Mouse (Mus musculus): Measurements from ENCODE around the gene Gm49369.
"Not testable (repeated sequence)": the region's sequence is repeated elsewhere in the genome, so short reads cannot be mapped to it uniquely, and the experiment has no call there.

Gm49369 gene

DNA sequence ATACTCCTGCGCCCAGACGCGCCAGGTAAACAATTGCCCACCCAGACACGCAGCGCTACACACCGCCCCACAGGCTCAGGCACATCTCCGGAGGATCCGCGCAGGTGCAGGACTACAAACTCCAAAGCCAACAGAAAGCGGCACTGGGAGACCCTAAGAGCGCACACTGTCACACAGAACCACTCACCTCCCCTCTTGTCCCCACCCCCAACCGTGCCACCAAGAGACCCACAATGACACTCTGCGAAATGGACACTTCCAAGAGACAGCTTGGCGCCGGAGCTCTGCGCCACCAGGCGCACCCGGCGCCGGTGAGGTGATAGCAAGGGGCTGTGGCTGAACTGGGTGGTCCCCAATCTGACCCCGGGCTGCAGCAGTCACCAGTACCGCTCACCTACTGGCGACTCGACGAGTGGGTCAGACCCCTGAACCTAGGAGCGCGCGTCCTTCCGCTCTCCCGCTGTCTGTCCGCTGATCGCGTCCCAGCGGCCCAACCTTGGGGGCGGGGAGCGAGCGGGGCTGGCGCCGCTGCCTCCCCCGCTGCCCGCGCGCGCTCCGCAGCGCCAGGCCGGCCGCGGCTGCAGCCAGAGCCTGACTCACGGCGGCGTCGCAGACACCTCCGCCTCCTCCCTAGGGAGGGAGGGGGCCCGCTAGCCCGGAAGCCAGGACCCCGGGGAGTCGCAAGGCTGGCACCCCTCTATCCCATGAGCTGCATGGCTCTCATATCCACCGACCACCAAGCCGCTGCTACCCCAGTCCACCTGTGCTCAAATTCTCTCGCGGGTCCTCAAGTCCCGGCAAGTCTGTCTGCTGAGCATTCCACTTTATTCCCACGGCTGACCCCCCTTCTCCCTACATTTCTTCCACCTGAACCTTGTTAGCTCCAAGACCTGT is 10.5 kb downstream of the Gm49369 start:
- peak; percentile 41 for DNase-seq (ENCODE audit: low spot score)

DNA sequence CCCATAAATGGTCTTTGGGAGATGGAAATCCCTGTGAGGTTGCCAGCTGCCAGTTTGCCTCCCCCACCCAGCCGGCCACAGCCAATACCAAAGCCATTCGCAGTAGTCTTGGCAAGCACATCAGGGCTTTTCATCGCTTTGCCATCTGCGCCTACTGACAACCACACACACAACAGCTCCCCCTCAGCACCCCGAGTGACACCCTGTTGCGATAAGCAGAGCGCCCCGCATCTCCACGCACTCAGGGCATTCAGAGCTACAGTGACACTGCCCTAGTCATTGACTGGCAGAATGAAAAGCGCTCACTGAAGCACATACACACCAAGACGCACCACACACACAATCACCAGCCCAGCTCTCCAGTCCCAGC is 11.1 kb downstream of the Gm49369 start:
- DNase-seq (ENCODE audit: low spot score): no peak

DNA sequence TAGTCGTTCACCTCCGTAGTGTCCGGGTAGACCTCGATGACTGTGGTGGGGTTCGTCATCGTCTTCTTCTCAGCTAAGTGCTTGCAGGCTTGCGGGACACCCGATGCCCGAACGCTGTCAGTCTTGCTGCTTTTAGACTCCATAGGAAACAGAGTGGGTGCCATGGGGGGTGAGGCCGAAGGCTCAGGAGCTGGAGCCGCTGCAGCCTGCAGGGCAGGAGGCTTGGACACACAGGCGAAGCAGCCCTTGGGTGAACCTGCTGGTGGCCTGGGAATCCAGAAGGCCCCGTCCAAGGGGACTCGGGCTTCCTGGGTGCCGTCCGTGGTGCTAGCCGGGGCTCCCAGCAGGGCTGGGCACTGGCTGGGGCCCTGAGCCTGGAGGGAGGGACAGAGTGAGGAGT is 11.5 kb downstream of the Gm49369 start:
- DNase-seq (ENCODE audit: low spot score): no peak

DNA sequence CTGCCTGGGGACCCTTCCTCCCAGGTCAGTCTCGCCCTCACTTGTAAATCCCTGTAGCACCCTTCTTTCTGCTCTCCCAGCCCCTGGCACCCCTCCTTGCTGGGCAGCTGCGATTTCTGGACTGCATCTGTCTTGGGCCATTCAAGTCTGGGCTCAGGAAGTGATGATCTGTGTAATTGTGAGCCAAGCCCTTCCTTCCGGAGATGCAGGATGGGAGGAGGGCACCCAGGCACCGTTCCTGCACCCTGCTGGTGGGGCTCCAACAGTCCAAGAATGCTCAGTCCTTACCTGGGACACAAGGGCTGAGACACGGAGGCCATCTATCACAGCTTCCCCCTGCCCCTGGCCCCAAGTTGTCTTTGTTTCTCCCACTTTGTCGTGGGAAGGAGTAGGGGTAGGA is 12.6 kb downstream of the Gm49369 start:
- no peak for DNase-seq (ENCODE audit: low spot score)

DNA sequence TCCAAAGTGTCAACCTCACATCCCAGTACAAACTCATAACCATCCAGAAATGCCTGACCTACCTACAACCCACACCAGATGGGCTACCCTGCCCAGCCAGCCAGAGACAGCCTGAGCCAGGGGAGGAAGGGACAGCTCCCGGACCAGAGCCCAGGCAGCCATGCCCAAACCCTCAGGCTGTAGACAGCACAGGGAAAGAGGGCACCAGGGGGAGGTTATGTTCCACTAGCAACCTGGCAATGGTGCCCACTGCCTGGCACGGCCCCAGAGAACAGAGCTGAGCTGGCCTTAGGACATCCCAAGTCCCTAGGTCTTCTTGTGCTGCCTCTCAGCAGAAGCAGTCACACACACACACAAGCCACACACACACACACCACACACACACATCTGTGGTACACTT is 13.6 kb downstream of the Gm49369 start:
- DNase-seq (ENCODE audit: low spot score): no peak

DNA sequence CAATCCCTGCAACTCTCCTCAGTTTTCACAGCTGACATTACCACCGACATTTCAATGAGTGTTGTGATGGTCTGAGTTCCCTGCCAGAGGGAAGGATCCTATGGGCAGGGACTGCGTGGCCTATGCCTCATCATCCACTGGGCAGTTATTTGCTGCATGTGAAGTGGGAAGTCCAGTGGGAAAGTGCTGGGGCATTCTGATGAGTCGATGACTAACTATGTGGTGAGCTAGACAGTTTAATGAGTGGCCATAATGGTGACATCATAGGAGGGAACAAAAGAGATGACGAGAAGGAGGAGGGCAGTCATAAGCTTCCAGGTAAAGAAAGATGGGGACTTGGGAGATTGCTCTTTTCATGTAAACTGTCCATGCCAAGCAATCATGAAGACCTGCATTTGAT is 19.4 kb downstream of the Gm49369 start:
- no peak for DNase-seq (ENCODE audit: low spot score)

DNA sequence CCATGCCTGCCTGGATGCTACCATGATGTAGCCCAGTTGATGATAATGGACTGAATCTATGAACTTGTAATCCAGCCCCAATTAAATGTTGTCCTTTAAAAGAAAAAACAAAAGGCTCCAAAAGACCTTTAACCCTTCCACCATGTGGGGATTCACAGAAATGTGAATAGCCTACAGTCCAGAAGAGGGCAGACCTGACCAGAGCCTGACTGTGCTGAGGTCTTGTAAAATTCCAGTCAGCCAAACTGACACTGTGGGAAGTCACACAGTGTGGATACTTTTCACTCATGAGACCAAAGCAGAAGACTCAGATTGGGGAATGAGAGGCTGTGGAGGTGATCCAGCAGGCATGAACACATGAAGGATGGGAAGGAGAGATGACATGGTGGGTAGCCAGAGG is 21.7 kb downstream of the Gm49369 start:
- no peak for DNase-seq (ENCODE audit: low spot score)

DNA sequence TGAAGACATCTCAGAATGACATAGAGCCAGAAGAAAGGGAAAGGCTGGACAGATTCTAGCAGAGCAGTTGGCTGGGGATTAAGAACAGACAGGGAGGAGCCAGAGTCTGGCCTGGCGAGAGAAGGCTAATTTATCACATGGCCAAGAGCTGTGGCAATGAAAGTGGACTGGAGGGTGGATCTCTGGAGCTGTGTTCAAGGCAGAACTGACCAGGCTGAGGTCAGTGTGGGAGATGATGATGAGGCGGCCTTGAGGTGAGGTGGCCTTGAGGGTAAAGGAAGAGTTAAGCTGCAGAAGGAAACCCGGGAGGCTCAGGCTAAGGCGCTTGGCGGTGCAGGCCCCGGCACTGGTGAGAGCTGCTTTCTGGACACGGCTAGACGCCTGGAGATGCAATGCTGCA is 23.3 kb downstream of the Gm49369 start:
- no peak for DNase-seq (ENCODE audit: low spot score)

DNA sequence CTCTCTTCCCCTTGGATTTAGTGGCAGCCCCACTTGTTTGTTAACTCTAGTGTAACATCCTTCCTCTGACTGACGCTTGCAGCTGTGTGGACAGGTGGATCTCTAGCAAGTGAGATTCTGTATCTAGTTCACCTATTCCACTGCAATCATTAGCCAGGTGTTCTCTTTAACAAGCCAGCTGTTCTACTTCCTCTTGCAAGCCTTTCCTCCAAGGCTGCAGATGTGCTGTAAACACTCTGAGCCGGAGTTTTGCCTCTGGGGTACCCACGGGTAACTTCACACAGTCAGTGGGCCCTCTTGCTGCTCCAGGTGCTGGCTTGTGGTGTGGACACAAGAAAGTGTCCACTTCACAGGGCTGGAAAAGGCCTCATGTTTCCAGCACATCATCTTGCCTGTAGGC is 24.9 kb downstream of the Gm49369 start:
- no peak for DNase-seq (ENCODE audit: low spot score)

DNA sequence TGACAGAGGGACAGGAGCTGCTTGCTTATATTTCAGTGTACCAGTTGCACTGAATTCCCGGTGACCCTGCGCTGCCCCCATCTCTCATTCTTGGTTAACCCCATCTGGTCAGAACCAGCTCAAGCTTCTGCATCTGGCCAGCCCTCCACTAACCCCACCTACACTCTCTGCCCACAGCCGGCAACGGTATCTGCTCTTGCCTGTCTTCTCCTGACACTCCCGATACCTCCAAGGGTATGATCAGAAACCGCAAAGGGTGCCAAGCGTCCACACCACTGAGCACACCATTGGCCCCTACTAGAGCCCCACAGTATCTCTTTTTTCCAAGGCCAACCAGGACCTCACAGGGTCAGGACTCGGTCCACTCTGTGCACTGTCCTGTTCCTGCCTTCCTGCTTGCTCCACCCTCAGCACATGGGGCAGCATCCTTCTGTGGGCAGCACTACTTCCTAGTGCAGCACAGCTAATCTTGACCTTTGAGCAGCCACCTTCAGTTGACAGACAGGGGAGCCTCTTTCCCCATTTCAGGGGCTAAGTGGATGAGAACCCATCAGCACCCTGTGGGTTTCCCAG is 27.7 kb downstream of the Gm49369 start:
- no peak for DNase-seq (ENCODE audit: low spot score)

DNA sequence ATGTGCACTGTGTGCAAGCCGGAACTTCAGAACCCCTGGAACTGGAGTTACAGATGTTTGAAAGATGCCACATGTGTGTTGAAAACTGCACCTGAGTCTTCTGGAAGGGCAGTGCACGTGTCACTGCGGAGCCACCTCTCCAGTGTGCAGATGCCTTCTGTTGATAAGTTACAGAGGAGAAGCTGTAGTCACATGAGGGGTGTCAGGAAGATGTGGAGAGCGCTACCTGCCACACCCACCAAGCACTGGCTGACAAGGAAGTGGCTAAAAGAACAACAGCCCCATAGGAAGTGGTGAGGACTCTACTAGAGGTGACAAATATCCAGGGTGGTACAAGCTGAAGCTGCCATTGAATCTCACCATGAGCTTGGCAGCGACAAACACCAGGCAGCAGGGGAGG is 28.6 kb downstream of the Gm49369 start:
- no peak for DNase-seq (ENCODE audit: low spot score)

DNA sequence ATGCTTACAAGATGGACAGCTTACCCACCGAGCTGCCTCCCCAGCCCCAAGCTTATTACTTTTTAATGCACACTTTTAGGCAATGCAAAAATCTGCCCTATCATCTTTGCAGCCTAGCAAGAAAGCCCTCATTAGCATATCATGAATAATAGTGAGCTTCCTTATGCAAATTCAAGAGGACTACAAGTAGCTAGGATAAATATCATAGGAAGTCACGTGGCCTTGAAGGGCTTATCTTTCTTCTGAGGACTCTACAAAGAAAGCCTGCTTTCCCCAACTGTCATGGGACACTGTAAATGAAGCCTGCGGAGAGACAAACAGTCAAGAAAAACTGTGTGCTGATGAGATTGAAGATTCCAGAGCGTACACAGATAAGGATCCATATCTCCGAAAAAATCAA is 30.9 kb downstream of the Gm49369 start:
- no peak for DNase-seq (ENCODE audit: low spot score)

DNA sequence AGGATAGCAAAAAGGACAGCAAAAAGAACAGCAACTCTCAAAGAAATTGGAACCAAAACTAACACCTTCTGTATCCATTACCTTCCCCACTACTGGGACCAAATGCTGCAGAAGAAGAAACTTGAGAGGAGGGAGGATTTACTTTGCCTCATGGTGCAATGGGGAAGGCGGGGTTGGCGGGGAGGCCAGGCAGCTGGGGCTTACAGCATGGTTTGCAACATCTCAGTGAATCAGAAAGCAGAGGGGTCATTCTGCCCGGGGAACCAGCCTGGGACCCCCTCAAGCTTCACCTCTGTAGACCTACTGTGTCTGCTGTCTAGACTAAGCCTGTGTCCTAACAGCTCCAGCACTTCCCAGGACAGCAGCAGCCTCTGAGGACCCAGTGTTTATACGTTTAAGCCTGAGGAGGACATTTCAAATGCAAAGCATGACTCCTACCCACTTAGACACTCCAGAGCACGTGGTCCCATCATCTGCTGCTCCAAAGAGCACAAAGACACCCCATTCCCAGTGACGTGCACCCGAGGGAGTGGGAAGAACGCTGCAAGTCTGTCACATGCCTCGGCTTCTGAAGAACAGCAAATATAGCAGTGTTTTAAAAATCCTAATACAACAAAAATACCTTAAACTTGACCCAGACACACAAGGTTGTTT is 33.0 kb downstream of the Gm49369 start:
- DNase-seq (ENCODE audit: low spot score): no peak

DNA sequence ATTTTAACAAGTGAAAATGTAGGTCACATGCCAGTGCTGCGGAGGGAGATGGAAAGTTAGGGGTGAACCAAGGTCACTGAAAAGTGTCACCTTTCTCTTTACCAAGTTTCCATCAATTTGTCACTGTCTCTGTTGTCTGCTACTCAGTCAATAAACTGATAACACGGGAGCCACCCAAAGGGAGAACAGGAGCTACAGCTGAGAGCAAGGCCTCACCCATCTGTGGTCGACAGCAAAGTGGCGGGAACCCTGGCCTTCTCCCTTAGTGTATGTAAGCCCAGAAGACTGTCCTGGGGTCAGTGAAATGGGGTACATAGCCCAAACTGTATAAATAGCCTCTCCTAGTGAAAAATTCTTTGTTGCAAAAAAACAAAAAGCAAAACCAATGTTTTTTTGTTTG is 34.9 kb downstream of the Gm49369 start:
- DNase-seq (ENCODE audit: low spot score): no peak

DNA sequence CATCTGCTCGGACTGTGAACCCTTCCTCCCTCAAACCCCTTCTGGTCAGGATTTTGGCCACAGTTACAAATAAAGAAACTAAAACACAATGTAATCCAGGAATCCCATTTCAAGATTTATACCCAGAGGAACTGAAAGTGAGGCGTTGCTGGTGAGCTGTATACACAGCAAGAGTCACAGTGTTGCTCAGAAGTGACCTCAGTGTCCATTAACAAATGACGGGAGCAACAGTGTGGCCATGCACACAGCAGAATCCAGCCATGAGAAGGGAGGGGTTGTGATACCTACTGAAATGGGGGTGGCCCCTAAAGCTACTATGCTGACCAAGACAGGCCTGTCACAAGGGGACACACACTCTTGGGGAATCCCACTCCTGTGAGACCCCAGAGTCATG is 40.2 kb downstream of the Gm49369 start:
- no peak for DNase-seq (ENCODE audit: low spot score)

DNA sequence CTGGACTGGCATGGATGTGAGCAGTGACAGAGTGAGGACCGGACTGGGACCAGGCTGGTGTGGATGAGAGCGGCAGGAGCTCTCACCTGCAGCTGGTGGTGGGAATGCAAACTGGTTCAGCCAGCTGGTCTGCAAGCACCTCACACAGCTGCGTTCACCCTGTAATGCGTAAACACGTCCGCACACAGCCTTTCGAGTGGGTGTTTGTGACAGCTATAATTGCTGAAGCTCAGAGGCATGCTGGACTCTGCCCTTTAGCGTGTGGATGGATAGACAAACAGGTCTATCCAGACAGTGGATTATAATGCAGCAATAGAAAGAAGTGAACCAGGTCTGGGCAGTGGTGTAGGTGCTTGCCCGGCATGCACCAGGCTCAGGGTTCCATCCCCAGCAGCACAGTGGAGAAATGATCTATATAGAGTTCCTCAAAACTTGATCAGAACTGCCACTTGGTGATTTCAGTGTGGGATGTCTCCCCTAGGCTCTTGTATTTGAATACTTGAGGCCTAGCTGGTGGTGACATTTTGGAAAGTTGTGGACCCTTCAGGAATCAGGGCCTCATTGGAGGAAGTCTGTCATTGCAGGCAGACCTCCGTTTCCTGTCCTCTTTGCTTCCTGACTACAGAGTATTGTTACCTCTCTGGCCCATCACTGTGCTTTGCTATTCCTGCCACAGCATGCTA is 40.8 kb downstream of the Gm49369 start:
- DNase-seq (ENCODE audit: low spot score): no peak

DNA sequence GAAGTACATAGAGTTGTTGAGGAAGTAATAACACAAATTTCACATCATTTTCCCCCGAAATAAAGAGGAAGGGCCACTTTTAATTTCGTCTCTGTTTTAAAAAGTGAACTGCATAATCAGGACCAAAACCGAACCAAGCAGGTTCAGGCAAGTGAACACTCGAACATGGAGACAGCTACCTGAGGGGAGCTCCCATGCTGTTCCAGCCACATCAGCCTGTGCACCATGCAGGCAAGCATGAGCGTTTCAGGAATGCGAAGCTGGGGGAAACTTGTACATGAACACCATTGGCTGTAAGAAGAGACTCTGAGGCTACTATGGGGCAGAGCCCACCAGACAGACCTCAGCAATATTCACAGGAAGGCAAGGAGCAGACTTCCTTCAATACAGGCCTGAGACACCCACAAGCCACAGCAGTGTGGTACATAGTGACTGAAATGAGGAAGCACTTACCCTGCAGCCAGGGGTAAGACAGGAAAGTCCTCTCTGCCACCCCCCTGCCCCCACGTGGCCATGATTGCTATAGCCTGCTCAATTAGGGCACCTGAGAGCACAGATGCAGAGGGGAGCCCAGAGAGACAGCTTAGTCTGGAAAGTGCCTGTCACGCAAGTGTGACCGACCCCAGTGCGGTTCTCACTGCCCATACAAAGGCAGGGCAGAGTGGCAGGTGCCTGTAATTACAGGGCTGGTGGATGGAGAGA is 42.0 kb downstream of the Gm49369 start:
- no peak for DNase-seq (ENCODE audit: low spot score)

DNA sequence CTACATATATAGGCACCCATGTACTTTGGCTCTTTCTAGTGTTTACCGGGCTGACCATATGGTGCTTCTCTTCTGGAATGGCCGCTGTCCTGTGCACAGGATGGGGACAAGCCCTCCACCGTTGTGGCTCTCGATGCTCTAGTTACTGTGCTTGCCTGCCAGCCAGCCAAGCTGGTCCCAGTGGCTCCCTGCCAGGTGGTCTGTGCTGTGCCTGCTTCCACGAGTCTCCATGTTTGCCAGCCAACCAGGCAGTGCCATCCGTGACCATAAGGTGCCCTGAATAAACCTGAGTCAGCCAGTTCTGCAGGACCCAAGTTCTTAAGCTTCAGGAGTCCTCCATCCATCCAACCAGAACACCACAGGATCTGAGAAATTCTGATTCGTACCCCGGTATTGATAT is 47.3 kb downstream of the Gm49369 start:
- no peak for DNase-seq (ENCODE audit: low spot score)

DNA sequence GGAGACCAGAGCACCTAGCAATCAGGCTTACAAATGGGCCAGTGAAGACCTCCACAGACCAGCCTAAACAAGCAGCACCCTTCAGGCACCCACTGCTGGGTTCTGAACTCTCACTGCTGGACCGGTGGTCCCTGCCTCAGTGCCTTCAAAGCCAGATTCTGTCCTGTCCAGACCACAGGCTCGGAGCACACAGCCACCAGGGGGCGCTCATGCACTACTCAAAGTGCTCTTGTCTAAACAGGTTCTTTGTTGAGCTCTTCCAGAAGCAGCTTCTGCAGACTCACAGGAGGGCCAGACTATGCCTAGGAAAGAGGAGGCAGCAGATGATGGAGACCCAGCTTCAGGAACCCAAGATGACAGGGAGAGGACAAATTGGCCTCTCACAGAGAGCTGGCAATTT is 48.2 kb downstream of the Gm49369 start:
- peak; percentile 84 for DNase-seq (ENCODE audit: low spot score)

DNA sequence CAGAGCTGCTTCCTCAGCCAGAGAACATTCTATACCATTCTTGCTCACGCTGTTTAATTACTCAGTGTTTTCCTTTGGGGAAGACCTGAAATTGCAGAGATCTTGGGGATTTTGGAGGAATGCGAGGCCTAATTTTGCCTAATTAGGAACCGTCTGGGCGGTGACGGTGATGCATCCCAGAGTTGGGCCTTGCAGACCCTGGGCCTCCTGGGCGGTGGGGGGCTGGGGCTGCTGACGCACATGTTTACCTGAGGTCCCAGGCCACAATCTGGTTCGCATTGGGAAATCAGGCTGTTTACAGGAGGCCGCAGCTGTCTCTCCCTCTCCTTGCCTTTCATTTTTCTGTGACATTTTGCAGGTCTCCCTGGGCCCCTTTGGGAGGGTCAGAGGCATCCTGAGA is 49.7 kb downstream of the Gm49369 start:
- DNase-seq (ENCODE audit: low spot score): not testable (repeated sequence)

DNA sequence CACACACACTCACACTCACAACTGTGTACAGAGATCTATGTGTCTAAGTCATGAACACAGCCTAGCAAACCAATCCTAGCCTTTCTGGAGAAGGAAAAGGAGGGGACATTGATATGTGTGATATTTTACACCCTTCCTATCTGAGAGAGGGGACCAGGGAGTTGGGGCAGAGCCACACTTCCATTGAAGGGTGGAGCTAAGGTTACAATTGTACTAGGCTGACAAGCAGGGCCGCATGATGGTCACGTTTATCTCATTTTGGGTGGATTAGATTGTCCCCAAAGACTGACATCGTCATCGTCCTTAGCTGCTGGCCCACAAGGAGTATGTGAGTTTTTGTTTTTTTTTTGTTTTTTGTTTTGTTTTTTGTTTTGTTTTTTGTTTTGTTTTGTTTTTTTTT is 51.2 kb downstream of the Gm49369 start:
- DNase-seq (ENCODE audit: low spot score): no peak

DNA sequence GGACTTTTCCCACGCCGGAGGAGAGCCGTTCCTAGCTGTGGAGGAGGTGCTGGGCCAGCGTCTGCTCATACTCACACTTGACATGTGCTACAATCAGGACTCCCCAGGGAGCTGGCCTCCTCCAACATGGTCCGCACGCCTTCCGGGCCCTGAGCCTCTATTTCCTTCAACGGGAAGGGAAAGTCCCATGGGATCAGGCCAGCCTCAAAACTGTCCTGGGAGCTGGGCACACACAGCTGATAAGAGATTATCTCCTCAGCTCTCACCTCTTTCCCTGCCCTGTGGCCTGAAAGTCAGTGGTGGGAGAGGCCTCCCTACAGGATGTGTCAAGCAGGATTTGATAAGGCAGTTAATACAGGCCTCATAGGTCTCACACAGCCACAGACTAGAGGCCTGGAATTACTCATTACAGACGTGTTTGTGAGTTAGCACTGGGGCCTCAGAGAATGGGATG is 52.2 kb downstream of the Gm49369 start:
- DNase-seq (ENCODE audit: low spot score): no peak

Data from ovary, postnatal 36 days (tissue).